Mouse (Mus musculus): Measurements from ENCODE around the gene Nav3.

GRCm38 (mm10) chr10:110431078-110431477 lies 24.9 kb downstream of the Nav3 start:
- TF ChIP-seq POLR2A (IDR thresholded peaks at IDR 0.05; ENCODE audit: borderline replicate concordance, extremely low read depth, insufficient read depth, insufficient read length, poor library complexity, severe bottlenecking): no peak
- TF ChIP-seq CTCF (IDR thresholded peaks at IDR 0.05; ENCODE audit: borderline replicate concordance, extremely low read depth, insufficient read depth, insufficient read length): no peak
